Mouse (Mus musculus): ENCODE measurements around the gene Misp. TPM values are rescaled to one million over a fixed set of nuclear protein-coding genes. Genes with fewer than 3 reads are reported as not detected.

Gene Misp
- total RNA-seq, 2 experiments from 2014 or later = 0.26 to 0.53 TPM

DNA sequence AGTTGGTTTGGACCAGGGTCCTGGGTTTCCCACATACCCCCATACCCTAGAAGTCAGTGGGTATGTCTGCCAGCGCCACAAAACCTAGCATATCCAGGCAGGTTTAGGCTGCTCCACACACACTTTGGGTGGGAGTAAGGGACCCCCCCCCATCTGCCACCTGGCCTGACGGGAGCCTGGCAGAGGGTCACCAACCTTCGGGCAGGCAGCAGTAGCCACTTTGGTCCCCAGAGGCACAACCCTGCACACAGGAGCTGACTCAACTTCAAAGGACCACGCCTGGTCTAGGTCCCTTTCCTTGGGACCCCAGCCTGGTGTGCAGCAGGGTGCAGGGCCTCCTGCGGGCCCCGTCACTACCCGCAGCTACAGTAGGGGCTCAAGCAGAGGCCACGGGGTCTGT, 512 bp upstream of the Misp start:
- DNase-seq (ENCODE audit: low spot score in 2 of 2) = no peak

DNA sequence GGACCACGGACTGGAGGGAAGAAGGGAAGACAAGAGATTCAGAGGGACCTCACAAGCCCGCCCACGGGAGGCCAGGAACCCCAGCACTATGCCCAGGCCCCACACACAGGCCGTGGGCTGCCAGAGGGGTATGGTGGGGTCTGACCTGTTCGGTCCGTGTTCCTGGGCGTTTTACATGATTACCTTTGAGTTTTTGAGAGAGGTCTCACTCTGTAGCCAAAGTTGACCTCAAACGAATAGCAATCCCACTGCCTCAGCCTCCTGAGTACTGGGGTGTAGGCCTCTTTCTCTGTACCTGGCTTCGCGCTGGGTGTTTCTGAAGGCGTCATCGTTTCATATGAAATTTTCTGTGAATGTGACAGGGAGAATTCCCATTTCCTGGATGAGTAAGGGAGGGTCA, 942 bp downstream of the Misp start:
- no peak for DNase-seq (ENCODE audit: low spot score in 2 of 2)

GRCm38 (mm10) chr10:79822372-79822771, 1.6 kb downstream of the Misp start:
- no peak for DNase-seq (ENCODE audit: low spot score in 2 of 2)

DNA sequence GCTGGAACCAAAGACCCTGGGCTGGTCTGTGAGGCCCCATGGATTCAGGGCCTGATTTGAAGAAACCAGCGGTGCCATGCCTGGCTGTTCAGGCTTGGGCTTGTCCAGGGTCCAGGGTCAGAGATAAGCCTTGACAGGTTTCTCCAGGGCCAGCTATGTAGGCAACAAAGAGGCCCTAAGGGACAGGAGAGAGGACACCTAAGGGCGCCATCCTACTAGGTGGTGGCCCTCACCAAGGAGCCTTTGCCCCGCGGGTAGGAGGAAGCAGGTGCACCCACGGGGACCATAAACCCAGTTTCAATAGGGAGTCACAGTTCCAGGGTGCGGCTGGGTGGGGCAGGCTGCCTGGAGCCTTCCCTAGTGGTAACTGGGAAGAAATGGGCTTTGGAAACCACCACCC, 2.2 kb downstream of the Misp start:
- no peak for DNase-seq (ENCODE audit: low spot score in 2 of 2)

DNA sequence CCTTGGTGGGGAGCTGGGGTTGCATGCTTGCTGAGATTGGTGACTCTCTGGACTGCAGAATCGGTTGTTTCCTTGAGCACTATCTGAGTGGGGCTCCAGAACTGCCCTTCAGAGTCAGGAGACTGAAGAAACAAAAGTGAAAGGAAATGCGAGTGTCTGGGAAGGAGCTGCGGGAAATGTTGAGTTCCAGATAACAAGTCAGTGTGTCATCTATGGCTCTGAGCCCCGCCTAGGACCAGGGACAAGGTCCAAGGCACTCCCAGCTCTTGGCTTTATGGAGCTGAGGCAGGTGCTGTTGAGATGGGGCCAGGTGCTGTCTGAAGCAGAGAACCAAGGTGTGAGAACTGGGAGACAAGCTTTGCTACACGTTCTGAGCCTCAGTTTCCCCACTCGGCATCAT, 3.6 kb downstream of the Misp start:
- no peak for DNase-seq (ENCODE audit: low spot score in 2 of 2)

DNA sequence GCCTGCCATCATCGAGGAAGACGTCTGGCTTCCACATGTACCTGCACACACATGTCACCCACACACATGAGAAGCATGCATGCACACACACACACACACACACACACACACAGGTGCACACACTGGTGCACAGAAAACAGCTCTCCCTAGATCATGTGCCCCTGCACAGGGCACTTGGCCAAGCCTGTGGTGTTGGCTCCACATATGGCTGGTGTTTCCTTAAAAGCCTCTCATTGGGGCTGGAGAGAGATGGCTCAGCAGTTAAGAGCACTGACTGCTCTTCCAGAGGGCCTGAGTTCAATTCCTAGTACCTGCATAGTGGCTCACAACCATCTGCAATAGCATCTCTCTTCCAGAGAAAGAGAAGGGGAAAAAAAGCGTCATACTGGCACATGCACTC, 10.8 kb downstream of the Misp start:
- DNase-seq (ENCODE audit: low spot score in 2 of 2) = no peak

- no peak for DNase-seq (ENCODE audit: low spot score in 2 of 2)
These were observed 11.4 kb downstream of the Misp start for GRCm38 (mm10) chr10:79832026-79832785.

DNA sequence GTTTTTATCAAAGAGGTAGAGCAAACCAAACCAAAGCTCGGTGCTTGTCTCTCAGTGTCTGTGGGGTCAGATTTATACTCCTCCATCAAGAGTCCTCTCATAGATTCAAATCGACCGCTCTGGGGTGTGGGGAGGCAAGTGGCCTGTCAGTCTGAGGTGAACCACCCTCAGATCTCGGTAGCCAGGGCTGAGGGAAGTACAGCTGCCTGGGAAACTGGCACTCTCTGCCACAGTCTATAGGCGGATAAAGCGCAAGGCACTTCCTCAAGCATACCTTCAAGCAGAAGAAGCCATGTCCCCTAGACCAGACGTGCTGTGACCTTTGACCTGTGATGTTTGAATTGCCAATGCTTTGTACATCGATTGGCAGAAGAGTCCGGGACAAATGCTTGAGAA, 12.0 kb downstream of the Misp start:
- DNase-seq (ENCODE audit: low spot score in 2 of 2) = no peak

DNA sequence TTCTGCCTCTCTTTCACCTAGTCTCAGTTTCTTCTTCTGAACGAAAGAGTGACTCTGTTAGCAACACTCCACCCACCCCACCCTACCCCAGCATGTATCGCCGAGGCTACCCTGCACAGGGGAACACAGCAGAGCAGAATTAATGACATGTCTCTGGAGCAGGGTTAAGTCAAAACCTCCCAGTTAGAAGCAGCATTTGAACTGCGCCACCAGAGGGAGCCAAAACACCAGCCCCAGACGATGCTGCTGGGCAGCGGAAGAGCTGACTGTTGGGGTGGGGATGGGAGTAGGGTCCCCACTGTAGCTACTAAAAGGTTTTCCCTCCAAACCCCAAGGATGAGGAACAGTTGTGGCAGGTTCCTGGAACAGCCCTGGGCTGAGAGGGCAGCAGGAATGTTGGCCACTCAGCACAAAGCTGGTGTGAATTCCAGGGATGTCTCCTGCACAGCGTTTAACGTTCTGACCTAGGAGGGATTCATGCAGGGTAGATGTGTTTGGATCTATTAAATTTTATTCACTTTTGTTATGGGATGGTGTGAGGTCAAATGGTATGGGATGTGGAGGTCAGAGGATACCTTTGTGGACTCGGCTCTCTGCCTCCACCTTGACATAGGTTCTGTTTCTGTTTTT, 14.1 kb downstream of the Misp start:
- peak; percentile 75 to 79 for DNase-seq (ENCODE audit: low spot score in 2 of 2)

DNA sequence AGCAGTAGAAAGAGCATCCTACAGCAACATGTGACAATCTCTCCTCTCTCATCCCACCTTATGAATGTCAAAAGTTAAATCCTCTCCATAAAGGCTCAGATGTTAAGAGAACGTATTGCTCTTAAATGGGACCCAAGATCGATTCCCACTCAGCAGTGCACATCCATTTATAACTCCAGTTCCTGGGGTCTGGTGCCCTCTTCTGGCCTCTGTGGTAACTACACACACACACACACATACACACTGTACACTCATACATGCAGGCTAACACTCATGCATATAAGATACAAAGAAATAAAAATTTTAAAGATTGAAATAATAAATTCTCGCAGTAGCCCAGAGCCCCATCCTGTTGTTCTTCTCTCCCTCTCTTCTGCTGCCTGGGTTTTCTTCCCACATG, 16.1 kb downstream of the Misp start:
- no peak for DNase-seq (ENCODE audit: low spot score in 2 of 2)

GRCm38 (mm10) chr10:79838151-79838550, 17.4 kb downstream of the Misp start:
- DNase-seq (ENCODE audit: low spot score in 2 of 2) = no peak

GRCm38 (mm10) chr10:79840091-79840490, 19.3 kb downstream of the Misp start:
- DNase-seq (ENCODE audit: low spot score in 2 of 2) = no peak

GRCm38 (mm10) chr10:79840644-79841551, 20.1 kb downstream of the Misp start:
- peak in 1 of 2 experiments; percentile 60 for DNase-seq (ENCODE audit: low spot score in 2 of 2)

GRCm38 (mm10) chr10:79842322-79842721, 21.5 kb downstream of the Misp start:
- DNase-seq (ENCODE audit: low spot score in 2 of 2) = no peak

DNA sequence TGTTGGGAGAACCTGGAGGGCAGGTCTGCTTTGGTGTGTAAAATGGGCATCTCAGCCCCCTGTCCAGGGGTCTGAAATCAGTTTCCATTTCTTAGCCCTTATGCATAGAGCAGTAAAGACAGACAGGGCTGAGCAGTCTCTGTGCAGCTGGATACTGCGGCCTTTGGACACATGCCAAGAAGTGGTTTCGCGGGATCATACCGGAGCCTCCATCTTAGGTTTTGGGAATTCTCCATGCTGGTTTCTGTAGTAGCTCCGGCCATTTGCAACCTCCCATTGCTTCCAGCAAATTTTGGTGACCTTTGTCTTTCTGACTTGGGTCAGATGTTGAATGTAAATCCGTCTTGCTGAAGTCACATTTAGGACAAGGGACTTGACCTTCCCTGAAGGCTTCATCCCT, 22.7 kb downstream of the Misp start:
- DNase-seq (ENCODE audit: low spot score in 2 of 2) = no peak

- DNase-seq (ENCODE audit: low spot score in 2 of 2) = no peak
These were observed 25.8 kb downstream of the Misp start for GRCm38 (mm10) chr10:79846553-79846952.

- DNase-seq (ENCODE audit: low spot score in 2 of 2) = no peak
These were observed 29.3 kb downstream of the Misp start for GRCm38 (mm10) chr10:79849941-79850628.

GRCm38 (mm10) chr10:79851653-79852052, 30.9 kb downstream of the Misp start:
- no peak for DNase-seq (ENCODE audit: low spot score in 2 of 2)

- DNase-seq (ENCODE audit: low spot score in 2 of 2) = no peak
These were observed 31.5 kb downstream of the Misp start for GRCm38 (mm10) chr10:79852107-79852789.

DNA sequence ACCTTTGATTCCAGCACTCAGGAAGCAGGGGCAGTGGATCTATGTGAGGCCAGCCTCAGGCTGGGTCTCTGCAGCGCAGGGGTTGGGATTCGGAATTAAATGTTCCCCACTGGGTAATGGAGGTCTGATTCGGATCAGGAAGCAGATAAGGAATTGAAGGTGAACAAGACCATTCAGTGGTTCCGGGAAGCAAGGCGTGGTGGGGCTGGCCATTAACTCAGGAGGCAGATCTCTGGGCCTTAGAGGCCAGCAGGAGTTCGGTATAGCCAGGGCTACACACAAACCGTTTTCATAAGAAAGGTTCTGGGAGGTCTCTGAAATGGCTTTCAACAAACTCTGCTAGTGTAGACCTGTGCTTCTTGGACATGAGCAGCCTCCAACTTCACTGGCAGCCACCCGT, 32.0 kb downstream of the Misp start:
- no peak for DNase-seq (ENCODE audit: low spot score in 2 of 2)

DNA sequence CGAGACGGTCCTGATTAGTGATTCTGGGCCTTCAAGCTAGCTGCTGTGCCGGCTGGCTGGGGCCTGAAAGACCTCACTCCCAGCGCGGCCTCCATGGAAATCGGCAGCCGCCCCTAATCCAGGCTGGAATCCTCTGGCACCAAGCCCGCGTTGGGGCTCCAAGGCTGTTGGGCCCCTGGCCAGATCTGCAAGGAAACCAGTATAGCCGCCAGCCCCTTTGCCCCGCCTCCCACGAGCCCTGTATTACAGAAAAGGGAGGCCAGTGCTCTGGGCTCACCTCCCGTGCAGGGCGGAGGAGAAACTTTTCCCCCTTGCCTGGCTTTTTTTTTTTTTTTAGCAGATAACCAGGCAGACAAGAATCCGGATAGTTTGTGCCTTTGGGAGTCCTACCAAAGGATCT, 32.6 kb downstream of the Misp start:
- peak; percentile 92 to 95 for DNase-seq (ENCODE audit: low spot score in 2 of 2)
